Mouse (Mus musculus): ENCODE measurements around the gene Sh2d1a. TPM values are rescaled to one million over a fixed set of nuclear protein-coding genes. Genes with fewer than 3 reads are reported as not detected.

Sh2d1a gene
- polyA plus RNA-seq (2014; fragmentation: Nextera tagmentation; extraction: Ambion mirVana), result 0.21 and 0.23 TPM in 2 replicates

DNA sequence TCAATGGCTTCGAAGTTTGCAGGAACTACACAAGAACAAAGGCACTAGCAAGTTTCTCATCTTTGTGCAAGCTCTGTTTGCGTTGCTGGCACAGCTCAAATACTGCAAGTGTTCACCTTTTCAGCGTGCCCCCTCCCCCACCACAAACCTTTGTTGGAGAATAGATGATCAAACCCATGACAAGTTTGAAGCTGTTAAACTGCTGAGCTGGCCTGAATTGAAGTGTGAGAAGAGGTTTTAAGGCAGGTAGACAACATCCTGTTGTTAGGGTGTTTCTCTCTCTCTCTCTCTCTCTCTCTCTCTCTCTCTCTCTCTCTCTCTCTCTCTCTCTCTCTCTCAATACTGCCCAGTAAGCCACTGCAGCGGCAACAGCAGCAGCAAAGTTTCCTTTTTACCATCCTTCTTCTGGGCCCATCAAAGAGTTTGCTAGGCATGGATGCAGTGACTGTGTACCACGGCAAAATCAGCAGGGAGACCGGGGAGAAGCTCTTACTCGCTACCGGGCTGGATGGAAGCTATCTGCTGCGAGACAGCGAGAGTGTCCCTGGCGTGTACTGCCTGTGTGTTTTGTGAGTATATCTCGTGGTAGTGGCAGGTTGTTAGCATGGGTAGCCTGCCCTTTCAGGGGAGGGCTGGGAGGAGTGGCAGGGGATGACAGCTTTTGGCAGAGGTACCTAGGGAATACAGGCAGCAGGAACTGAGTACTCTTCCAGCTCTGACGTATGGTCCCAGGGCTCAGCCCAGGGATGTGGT lies at the start of gene Sh2d1a:
TSS of gene Sh2d1a (plus strand) at position 163 of the 753 bp plus-strand sequence.
- Histone ChIP-seq H3K9me3 (ENCODE audit: control insufficient read depth, low read length) (no peaks in the 10 kb centered on the region), H3K4me3 (ENCODE audit: low read depth, low read length) (no peak within 1 kb of the TSS), H3K4me1 (ENCODE audit: control insufficient read depth, insufficient read depth, low read length) (no peaks in the 10 kb centered on the region), H3K36me3 (ENCODE audit: control insufficient read depth, insufficient read depth, low read length) (no peaks in the 10 kb centered on the region), H3K4me2 (ENCODE audit: low read depth) (no peak within 1 kb of the TSS), H3K9ac (ENCODE audit: low read length) (no peak within 1 kb of the TSS), H3K27ac (ENCODE audit: low read depth, low read length) (no peak within 1 kb of the TSS), H3K27me3 (ENCODE audit: control insufficient read depth, insufficient read depth, low read length) (no peaks in the 10 kb centered on the region)
- ATAC-seq (ENCODE audit: insufficient read depth, low FRiP score, low TSS enrichment) (no peak), DNase-seq (ENCODE audit: low spot score) (no peak)
- WGBS, result 79% methylated on average over 13 of the region's 13 CpGs

DNA sequence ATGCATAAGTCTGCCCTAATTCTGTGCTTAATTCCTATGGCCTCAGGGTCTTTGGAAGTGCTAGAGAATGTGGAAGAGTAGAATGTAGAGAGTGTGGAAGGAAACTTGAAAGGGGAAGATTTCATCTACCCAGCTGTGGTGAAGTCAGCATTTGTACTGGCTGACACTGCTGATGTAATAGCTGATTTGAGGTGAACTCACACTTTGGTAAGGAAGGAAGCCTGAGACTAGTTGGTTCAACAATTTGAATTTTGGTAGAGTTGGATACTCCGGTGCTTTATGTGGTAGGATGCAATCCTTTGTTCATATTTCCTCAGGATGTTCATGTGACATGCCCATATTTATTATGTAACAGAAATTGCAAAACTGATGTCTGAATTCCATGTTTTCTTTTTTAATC lies 49.3 kb upstream of the Sh2d1a start:
- H3K4me3 ChIP-seq (ENCODE audit: low read depth, low read length), result no peak overlapping the region
- no peaks in the 10 kb centered on the region for H3K27me3 ChIP-seq (ENCODE audit: control insufficient read depth, insufficient read depth, low read length)
- H3K36me3 ChIP-seq (ENCODE audit: control insufficient read depth, insufficient read depth, low read length), result no peaks in the 10 kb centered on the region
- H3K4me2 ChIP-seq (ENCODE audit: low read depth), result no peak overlapping the region
- no peak overlapping the region for H3K9ac ChIP-seq (ENCODE audit: low read length)
- WGBS, result 78% methylated on average over 1 of the region's 1 CpGs
- H3K9me3 ChIP-seq (ENCODE audit: control insufficient read depth, low read length), result no peaks in the 10 kb centered on the region
- ATAC-seq (ENCODE audit: insufficient read depth, low FRiP score, low TSS enrichment) (no peak), DNase-seq (ENCODE audit: low spot score) (no peak)
- H3K4me1 ChIP-seq (ENCODE audit: control insufficient read depth, insufficient read depth, low read length), result no peaks in the 10 kb centered on the region
- H3K27ac ChIP-seq (ENCODE audit: low read depth, low read length), result no peak overlapping the region

DNA sequence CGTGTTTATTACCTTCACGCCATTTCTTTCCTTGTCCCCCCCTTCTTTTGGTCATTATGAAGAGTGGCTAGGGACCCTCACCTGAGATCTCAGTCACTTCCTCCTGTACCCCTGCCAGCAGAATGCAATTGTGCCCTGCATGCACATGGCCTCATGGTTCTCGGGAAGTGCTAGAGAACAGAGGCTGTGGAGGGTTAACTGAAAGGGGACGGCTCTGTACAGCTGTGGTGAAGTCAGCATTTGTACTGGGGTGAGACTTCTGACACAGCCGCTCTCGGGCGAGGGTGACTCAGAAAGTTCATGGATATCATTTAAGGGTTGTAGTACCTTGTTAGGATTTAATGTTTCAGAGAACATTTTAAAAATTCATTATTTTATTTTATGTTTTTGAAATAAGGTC lies 47.7 kb upstream of the Sh2d1a start:
- Histone ChIP-seq H3K27me3 (ENCODE audit: control insufficient read depth, insufficient read depth, low read length) (no peaks in the 10 kb centered on the region), H3K9ac (ENCODE audit: low read length) (no peak overlapping the region), H3K4me3 (ENCODE audit: low read depth, low read length) (no peak overlapping the region), H3K4me1 (ENCODE audit: control insufficient read depth, insufficient read depth, low read length) (no peaks in the 10 kb centered on the region), H3K4me2 (ENCODE audit: low read depth) (no peak overlapping the region), H3K27ac (ENCODE audit: low read depth, low read length) (no peak overlapping the region), H3K9me3 (ENCODE audit: control insufficient read depth, low read length) (no peaks in the 10 kb centered on the region), H3K36me3 (ENCODE audit: control insufficient read depth, insufficient read depth, low read length) (no peaks in the 10 kb centered on the region)
- ATAC-seq (ENCODE audit: insufficient read depth, low FRiP score, low TSS enrichment) (no peak), DNase-seq (ENCODE audit: low spot score) (no peak)
- WGBS, result 87% methylated on average over 7 of the region's 7 CpGs

DNA sequence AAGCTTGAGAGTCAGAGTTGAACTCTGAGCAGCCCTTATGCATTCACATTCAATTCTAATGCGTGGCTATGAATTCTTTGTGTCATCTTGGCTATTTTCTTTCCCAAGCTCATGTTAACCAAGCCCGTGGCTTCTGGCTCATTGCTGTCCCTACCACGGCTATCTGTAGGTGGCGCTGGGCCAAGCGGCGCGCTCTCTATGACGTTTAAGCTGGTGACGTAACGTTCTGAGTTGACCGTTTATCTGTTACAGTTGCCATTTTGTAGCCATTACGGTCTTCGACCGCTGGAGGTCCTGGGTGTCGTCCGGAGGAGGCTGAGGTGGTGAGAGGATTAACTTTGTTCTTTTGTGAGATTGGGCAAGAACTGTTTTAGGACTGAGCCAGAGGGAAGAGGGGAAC lies 12.8 kb upstream of the Sh2d1a start, which contains the start of gene Tex13c2:
TSS of gene Tex13c2 (plus strand) at position 246 of the 400 bp plus-strand sequence.
- no peak within 1 kb of the TSS for H3K27ac ChIP-seq (ENCODE audit: low read depth, low read length)
- H3K9ac ChIP-seq (ENCODE audit: low read length), result no peak within 1 kb of the TSS
- no peaks in the 10 kb centered on the region for H3K4me1 ChIP-seq (ENCODE audit: control insufficient read depth, insufficient read depth, low read length)
- WGBS, result 92% methylated on average over 16 of the region's 16 CpGs
- H3K27me3 ChIP-seq (ENCODE audit: control insufficient read depth, insufficient read depth, low read length), result no peaks in the 10 kb centered on the region
- no peak for ATAC-seq (ENCODE audit: insufficient read depth, low FRiP score, low TSS enrichment)
- no peak within 1 kb of the TSS for H3K4me3 ChIP-seq (ENCODE audit: low read depth, low read length)
- no peak within 1 kb of the TSS for H3K4me2 ChIP-seq (ENCODE audit: low read depth)
- no peaks in the 10 kb centered on the region for H3K9me3 ChIP-seq (ENCODE audit: control insufficient read depth, low read length)
- no peak for DNase-seq (ENCODE audit: low spot score)
- H3K36me3 ChIP-seq (ENCODE audit: control insufficient read depth, insufficient read depth, low read length), result no peaks in the 10 kb centered on the region

DNA sequence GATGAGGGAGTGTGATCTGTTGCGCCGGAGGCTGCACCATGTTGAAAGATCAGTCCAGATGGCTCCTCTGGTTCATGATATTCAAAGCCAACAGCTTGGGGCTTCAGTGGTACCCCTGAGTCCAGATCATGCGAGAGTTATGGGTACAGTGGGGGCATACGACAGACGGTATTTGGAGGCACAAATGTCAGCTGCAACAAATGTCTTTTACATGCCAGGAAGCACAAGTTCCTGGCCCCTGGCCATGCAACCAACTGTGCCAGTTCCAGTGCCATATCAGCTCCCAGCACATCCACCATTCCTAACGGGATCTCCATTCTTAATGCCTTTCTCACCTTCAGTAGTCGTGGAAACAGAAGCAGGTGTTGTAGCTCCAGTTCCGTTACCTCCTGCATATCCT lies 11.9 kb upstream of the Sh2d1a start:
- DNase-seq (ENCODE audit: low spot score) (no peak), ATAC-seq (ENCODE audit: insufficient read depth, low FRiP score, low TSS enrichment) (no peak)
- H3K36me3 ChIP-seq (ENCODE audit: control insufficient read depth, insufficient read depth, low read length), result no peaks in the 10 kb centered on the region
- H3K4me2 ChIP-seq (ENCODE audit: low read depth), result no peak overlapping the region
- WGBS, result 92% methylated on average over 8 of the region's 8 CpGs
- H3K9me3 ChIP-seq (ENCODE audit: control insufficient read depth, low read length), result no peaks in the 10 kb centered on the region
- H3K4me3 ChIP-seq (ENCODE audit: low read depth, low read length), result no peak overlapping the region
- no peaks in the 10 kb centered on the region for H3K27me3 ChIP-seq (ENCODE audit: control insufficient read depth, insufficient read depth, low read length)
- no peak overlapping the region for H3K9ac ChIP-seq (ENCODE audit: low read length)
- H3K27ac ChIP-seq (ENCODE audit: low read depth, low read length), result no peak overlapping the region
- H3K4me1 ChIP-seq (ENCODE audit: control insufficient read depth, insufficient read depth, low read length), result no peaks in the 10 kb centered on the region

DNA sequence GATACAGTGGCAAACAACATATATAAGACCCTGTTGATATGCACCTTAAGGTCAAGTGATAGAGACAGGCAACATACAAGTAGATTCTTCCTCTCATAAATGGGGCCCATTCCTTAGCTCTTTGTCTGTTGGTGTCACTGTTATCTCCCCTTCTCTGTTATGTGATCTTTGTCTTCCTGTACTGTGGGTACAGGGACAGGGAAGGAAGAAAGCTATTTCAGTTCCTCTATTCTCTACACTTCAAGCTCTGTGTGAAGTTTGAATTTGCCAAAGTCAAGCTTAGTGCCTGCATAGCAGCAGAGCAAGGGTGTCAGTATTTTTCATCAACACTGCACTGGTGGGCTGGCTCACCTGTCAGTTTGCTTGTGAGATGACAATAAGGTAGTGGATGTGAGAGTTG lies 1.7 kb upstream of the Sh2d1a start:
- no peaks in the 10 kb centered on the region for H3K4me1 ChIP-seq (ENCODE audit: control insufficient read depth, insufficient read depth, low read length)
- H3K4me3 ChIP-seq (ENCODE audit: low read depth, low read length), result no peak overlapping the region
- no peaks in the 10 kb centered on the region for H3K27me3 ChIP-seq (ENCODE audit: control insufficient read depth, insufficient read depth, low read length)
- H3K9ac ChIP-seq (ENCODE audit: low read length), result no peak overlapping the region
- no peaks in the 10 kb centered on the region for H3K9me3 ChIP-seq (ENCODE audit: control insufficient read depth, low read length)
- no peak overlapping the region for H3K4me2 ChIP-seq (ENCODE audit: low read depth)
- H3K36me3 ChIP-seq (ENCODE audit: control insufficient read depth, insufficient read depth, low read length), result no peaks in the 10 kb centered on the region
- ATAC-seq (ENCODE audit: insufficient read depth, low FRiP score, low TSS enrichment) (no peak), DNase-seq (ENCODE audit: low spot score) (no peak)
- no peak overlapping the region for H3K27ac ChIP-seq (ENCODE audit: low read depth, low read length)

- no peak overlapping the region for H3K4me2 ChIP-seq (ENCODE audit: low read depth)
- H3K9me3 ChIP-seq (ENCODE audit: control insufficient read depth, low read length), result no peaks in the 10 kb centered on the region
- DNase-seq (ENCODE audit: low spot score) (no peak), ATAC-seq (ENCODE audit: insufficient read depth, low FRiP score, low TSS enrichment) (no peak)
- H3K9ac ChIP-seq (ENCODE audit: low read length), result no peak overlapping the region
- H3K27me3 ChIP-seq (ENCODE audit: control insufficient read depth, insufficient read depth, low read length), result no peaks in the 10 kb centered on the region
- no peak overlapping the region for H3K27ac ChIP-seq (ENCODE audit: low read depth, low read length)
- H3K4me3 ChIP-seq (ENCODE audit: low read depth, low read length), result no peak overlapping the region
- WGBS, result 89% methylated on average over 2 of the region's 2 CpGs
- H3K36me3 ChIP-seq (ENCODE audit: control insufficient read depth, insufficient read depth, low read length), result no peaks in the 10 kb centered on the region
- no peaks in the 10 kb centered on the region for H3K4me1 ChIP-seq (ENCODE audit: control insufficient read depth, insufficient read depth, low read length)
Observed at GRCm38 (mm10) chrX:42511105-42511504, 8.9 kb downstream of the Sh2d1a start.

- H3K4me1 ChIP-seq (ENCODE audit: control insufficient read depth, insufficient read depth, low read length), result no peaks in the 10 kb centered on the region
- H3K36me3 ChIP-seq (ENCODE audit: control insufficient read depth, insufficient read depth, low read length), result no peaks in the 10 kb centered on the region
- no peak overlapping the region for H3K9ac ChIP-seq (ENCODE audit: low read length)
- H3K27me3 ChIP-seq (ENCODE audit: control insufficient read depth, insufficient read depth, low read length), result no peaks in the 10 kb centered on the region
- ATAC-seq (ENCODE audit: insufficient read depth, low FRiP score, low TSS enrichment) (no peak), DNase-seq (ENCODE audit: low spot score) (no peak)
- H3K4me3 ChIP-seq (ENCODE audit: low read depth, low read length), result no peak overlapping the region
- no peak overlapping the region for H3K27ac ChIP-seq (ENCODE audit: low read depth, low read length)
- no peaks in the 10 kb centered on the region for H3K9me3 ChIP-seq (ENCODE audit: control insufficient read depth, low read length)
- H3K4me2 ChIP-seq (ENCODE audit: low read depth), result no peak overlapping the region
Observed at GRCm38 (mm10) chrX:42512567-42512966, 10.3 kb downstream of the Sh2d1a start.

DNA sequence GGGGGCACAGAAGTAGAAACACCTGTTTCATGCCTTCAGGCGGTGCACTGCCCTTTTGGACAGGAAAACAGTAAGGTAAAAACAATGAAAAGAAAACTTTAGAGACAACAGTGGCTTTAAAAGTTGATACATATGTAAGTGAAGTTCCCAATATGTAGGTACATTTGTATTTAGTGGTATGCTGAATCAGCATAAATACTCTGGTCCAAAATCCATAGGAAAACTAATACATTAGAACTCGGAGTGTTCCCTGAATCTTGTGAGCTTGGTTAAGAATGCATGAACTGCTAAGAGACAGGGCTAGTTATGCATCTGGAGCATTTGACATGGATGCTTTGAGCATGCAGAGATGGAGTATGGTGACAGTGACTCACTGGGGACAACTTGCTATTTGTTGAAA lies 20.6 kb downstream of the Sh2d1a start:
- Histone ChIP-seq H3K36me3 (ENCODE audit: control insufficient read depth, insufficient read depth, low read length) (no peaks in the 10 kb centered on the region), H3K4me2 (ENCODE audit: low read depth) (no peak overlapping the region), H3K4me1 (ENCODE audit: control insufficient read depth, insufficient read depth, low read length) (no peaks in the 10 kb centered on the region), H3K27ac (ENCODE audit: low read depth, low read length) (no peak overlapping the region), H3K27me3 (ENCODE audit: control insufficient read depth, insufficient read depth, low read length) (no peaks in the 10 kb centered on the region), H3K9ac (ENCODE audit: low read length) (no peak overlapping the region), H3K9me3 (ENCODE audit: control insufficient read depth, low read length) (no peaks in the 10 kb centered on the region), H3K4me3 (ENCODE audit: low read depth, low read length) (no peak overlapping the region)
- DNase-seq (ENCODE audit: low spot score), result no peak
- WGBS, result 83% methylated on average over 2 of the region's 2 CpGs
- ATAC-seq (ENCODE audit: insufficient read depth, low FRiP score, low TSS enrichment), result no peak
